Mouse (Mus musculus) left cerebral cortex, postnatal 4 days (tissue): ENCODE results near the gene Btnl6. TPM values are rescaled to one million over a fixed set of nuclear protein-coding genes. Genes with fewer than 3 reads are reported as not detected.
"Not testable (repeated sequence)": the region's sequence is repeated elsewhere in the genome, so short reads cannot be mapped to it uniquely, and the experiment has no call there.

Experiments
- DNase-seq: peaks from one replicate; pipeline ENCODE4 v3.0.0-alpha.2; 2022
- intact Hi-C: fragments of 180-260 bp; cut with DNase I; formaldehyde crosslinking; loops from one replicate; pipeline ENCODE4 v1.15.1; 2025
- total RNA-seq, 2 experiments: library from RNA; stranded (reverse); gene quantifications; 2 replicates each; pipeline ENCODE4 v1.2.3; 2021

The Btnl6 gene
- total RNA-seq, result not detected

DNA sequence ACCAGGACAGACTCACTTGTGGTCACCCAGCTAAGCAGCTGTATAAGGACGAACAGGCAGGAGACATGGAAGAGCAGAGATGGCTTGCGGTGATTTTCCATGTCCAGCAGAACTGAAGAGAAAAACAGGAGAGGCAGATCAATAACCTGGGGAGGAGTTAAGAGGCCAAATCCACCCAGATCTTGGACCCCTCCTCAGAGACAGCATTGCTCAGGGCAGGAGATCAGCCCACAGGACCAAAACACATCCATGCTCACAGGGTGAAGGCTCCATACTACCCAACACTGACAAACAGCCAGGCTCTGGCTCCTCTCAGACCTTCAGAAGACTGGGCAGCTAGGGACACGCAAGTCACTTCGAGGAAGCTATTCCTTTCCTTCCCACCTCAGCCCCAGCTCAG, at the start of gene Btnl6:
Btnl6 (minus strand) TSS at position 101 of the 400 bp plus-strand sequence.
- DNase-seq, result no peak
- intact Hi-C loops, result no loop called here

DNA sequence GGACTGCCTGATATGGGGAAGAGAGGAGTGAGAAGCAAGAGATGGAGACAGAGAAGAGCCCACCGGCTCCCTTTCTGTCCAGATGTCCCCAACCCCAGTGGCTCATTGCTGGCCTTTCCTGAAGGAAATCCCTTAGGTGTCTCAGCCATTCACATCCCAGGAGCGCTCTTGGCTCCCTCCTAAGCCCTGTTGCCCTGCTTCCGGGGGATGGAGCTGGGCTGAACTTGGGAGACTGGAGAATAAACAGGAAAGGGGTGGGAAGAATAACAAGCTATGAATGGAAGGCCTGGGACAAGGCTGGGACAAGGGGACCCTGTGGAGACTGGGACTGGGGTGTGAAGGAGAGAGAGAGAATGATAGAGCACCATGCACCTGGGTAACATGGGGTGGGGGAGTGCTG, 47.6 kb upstream of the Btnl6 start:
- no peak for DNase-seq
- intact Hi-C loops, result no loop called here

GRCm38 (mm10) chr17:34564003-34564421, 46.9 kb upstream of the Btnl6 start, which contains the start of gene Notch4:
Gene Notch4 (plus strand): TSS chr17:34564268.
- no peak for DNase-seq
- intact Hi-C loops, result no loop called here

- intact Hi-C loops, result no loop called here
These were observed 46.2 kb upstream of the Btnl6 start for GRCm38 (mm10) chr17:34563354-34563753.

GRCm38 (mm10) chr17:34562595-34562994, 45.4 kb upstream of the Btnl6 start:
- DNase-seq, result no peak
- intact Hi-C loops, result no loop called here

More at GRCm38 (mm10) chr17:34563354-34563753, 46.2 kb upstream of the Btnl6 start:
- DNase-seq, result no peak

DNA sequence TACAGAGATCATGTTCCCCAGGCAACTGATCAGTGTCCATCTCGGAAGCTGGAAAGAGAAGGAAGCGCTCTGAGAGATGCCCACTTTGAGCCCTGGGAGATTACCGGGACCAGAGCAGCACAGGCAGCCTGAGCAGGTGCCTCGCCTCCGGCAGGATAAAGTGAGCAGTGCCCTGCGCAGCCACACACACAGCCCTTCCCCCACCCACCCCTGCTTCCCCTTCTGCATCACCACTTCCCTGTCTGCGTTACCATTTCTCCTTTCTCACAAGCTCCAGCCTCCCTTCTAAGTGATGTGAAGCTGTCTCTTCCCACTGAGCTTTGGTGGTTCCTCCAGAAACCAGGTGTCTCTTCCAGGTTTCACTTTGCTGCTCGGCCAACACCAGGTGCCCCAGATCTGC, 44.0 kb upstream of the Btnl6 start:
- intact Hi-C loops, result no loop called here
- no peak for DNase-seq

DNA sequence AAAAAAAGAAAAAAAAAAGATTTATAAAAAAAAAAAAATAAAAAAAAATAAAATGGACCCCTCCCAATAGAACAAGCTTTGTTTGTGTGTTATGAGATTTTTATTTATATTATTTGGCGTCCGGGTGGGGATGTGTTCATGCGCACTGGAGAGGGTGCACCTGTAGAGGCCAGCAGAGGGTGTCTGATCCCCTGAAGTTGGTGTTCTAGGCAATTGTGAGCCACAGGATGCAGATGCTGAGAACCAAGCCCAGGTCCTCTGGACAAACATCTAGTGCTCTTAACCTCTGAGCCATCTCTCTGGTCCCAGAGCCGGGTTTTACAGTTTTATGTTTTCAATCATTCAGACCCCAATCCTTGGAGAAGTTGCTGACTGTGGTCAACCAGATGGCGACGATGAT, 43.3 kb upstream of the Btnl6 start:
- no peak for DNase-seq
- intact Hi-C loops, result no loop called here

DNA sequence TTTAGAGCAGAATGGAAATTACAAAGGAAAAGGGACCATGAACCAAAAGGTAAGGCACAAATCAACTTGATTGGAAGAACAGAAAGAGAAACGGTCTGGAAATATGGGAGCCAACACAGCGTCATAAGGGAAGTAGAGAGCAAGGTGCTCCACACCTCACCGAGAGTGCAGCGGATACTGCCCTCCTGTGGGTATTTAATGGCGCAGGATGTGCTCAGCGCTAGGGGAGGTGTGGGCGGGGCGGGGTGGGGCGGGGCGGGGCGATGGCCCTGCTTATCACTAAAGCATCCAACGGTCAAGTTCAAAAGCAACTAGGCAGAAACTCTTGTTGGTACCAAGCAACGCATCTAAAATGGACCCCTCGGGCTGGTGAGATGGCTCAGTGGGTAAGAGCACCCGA, 42.7 kb upstream of the Btnl6 start:
- no peak for DNase-seq
- intact Hi-C loops, result loop anchor here (5.0 kb wide), 1 partner anchor 123 kb away; no protein-coding TSS in a partner anchor

GRCm38 (mm10) chr17:34559116-34559515, 42.0 kb upstream of the Btnl6 start:
- no peak for DNase-seq
- intact Hi-C loops, result loop anchor here (5.0 kb wide), 1 partner anchor 122 kb away; no protein-coding TSS in a partner anchor

- intact Hi-C loops, result loop anchor here (5.0 kb wide), 1 partner anchor 120 kb away; no protein-coding TSS in a partner anchor
- no peak for DNase-seq
These were observed 40.3 kb upstream of the Btnl6 start for GRCm38 (mm10) chr17:34557411-34557810.

GRCm38 (mm10) chr17:34556406-34556805, 39.3 kb upstream of the Btnl6 start:
- intact Hi-C loops, result loop anchor here (5.0 kb wide), 1 partner anchor 119 kb away; no protein-coding TSS in a partner anchor
- DNase-seq, result no peak

GRCm38 (mm10) chr17:34555483-34555882, 38.3 kb upstream of the Btnl6 start:
- intact Hi-C loops, result loop anchor here (5.0 kb wide), 1 partner anchor 118 kb away; no protein-coding TSS in a partner anchor
- DNase-seq, result peak; percentile 82

- intact Hi-C loops, result no loop called here
- no peak for DNase-seq
These were observed 32.7 kb upstream of the Btnl6 start for GRCm38 (mm10) chr17:34549843-34550242.

DNA sequence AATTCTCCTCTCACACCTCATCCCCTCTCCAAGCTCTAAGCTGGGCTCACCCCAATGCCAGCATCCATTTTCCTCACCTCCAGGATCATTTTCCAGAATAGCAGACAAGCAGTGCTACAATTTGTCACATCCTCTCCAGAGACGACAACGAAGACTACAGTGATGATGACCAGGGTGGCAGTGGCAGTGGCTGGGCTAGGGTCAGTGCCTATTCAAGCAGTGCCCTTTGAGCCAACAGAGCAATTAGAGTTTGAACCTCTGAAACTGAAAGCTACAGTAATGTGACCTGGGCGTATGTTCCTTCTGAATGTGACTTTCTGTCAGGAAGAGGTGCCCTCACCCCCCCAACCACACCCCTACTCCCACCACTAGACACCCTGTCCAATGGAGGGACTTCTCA, 32.0 kb upstream of the Btnl6 start:
- DNase-seq, result no peak
- intact Hi-C loops, result no loop called here

GRCm38 (mm10) chr17:34547601-34548000, 30.4 kb upstream of the Btnl6 start:
- intact Hi-C loops, result no loop called here
- no peak for DNase-seq

DNA sequence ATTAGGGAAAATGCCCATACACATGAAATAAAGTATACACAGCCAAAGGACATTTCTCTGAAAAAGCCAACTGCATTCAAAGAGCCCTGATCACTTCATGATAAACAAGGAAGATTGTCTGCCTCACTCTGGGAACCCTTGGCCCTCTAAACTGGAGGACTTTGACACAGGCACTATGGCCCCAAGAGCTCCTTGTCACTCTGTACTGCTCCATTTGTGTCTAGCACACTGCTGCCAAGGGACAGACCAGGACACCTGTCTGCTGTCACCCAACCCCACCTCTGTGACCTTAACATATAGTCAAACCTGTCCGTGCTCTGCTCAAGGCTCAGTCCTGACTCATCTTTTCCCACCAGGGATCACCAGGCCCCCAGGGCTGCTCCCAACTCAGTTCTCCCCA, 29.6 kb upstream of the Btnl6 start:
- intact Hi-C loops, result no loop called here
- DNase-seq, result no peak

DNA sequence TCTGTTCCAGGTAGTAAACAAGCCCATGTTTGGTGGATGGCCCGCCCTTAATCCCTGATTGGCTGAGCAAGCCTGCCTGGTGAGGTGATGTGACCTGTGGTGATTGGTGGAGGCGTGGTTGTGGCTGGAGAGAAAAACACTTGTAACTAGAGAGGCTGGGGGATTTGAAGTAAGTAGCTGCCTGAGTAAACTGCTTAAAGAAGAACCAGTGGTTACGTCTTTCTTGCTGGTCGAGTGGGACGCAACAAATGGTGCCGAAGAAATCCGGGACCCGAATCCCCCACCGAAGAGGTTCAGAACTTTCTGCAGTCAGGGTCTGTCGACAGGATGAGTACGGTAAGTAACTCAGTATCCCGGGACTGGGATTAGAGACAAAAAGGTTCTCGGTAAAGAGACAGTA, 26.4 kb upstream of the Btnl6 start:
- intact Hi-C loops, DNase-seq: not testable (repeated sequence)

- no peak for DNase-seq
- intact Hi-C loops, result no loop called here
These were observed 15.5 kb upstream of the Btnl6 start for GRCm38 (mm10) chr17:34532671-34533070.

GRCm38 (mm10) chr17:34519001-34519400, 1.8 kb upstream of the Btnl6 start:
- intact Hi-C loops, result no loop called here

GRCm38 (mm10) chr17:34518571-34518970, 1.4 kb upstream of the Btnl6 start:
- intact Hi-C loops, DNase-seq: not testable (repeated sequence)

More at GRCm38 (mm10) chr17:34519001-34519400, 1.8 kb upstream of the Btnl6 start:
- no peak for DNase-seq

DNA sequence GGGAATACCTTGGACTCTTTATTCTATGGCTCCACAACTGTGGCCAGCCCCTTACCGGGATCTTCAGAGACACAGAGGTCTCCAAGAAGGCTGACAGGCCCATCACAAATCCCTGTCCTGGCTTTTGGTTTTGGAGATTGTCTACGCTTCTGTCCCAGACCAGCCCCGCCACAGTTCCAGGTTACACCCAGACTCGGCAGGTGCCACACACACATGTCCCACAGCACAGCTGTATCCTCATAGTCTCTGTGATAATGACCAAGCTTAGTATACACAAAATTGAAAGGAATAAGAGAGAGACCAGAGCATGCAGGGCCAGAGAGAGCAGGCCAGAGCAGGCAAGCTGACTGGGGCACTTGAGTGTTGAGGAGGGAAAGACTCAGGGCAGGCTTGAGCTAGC, 643 bp upstream of the Btnl6 start:
- no peak for DNase-seq
- intact Hi-C loops, result no loop called here

GRCm38 (mm10) chr17:34516514-34516913, 638 bp downstream of the Btnl6 start:
- no peak for DNase-seq
- intact Hi-C loops, result no loop called here

DNA sequence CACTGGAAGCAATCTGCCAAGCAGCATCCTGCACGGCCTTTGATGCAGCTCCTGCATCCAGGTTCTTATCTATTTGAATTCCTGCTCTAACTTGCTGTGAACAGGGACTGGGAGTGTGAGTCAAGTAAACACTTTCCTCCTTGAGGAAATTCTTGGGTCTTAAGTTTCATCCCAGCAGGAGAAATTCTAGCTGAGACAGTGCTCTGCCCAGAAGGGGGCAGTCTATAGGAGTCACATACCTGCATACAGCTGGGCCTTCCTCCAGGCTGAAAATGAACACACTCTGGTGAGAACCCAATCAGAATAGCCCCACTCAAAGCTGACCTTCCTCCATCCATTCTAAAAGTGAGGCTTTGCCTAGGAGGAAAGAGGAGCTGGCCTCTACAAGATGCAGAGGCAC, 5.4 kb downstream of the Btnl6 start:
- intact Hi-C loops, DNase-seq: not testable (repeated sequence)
